Mouse (Mus musculus) spleen, postnatal 4 days (tissue): ENCODE results near the gene Ube3a.

ENCODE experiments used
- DNase-seq, 2 experiments: peaks; one replicate each; pipeline ENCODE4 v3.0.0; 2022; ENCODE audit warnings: low spot score in 2 of 2

Ube3a gene

DNA sequence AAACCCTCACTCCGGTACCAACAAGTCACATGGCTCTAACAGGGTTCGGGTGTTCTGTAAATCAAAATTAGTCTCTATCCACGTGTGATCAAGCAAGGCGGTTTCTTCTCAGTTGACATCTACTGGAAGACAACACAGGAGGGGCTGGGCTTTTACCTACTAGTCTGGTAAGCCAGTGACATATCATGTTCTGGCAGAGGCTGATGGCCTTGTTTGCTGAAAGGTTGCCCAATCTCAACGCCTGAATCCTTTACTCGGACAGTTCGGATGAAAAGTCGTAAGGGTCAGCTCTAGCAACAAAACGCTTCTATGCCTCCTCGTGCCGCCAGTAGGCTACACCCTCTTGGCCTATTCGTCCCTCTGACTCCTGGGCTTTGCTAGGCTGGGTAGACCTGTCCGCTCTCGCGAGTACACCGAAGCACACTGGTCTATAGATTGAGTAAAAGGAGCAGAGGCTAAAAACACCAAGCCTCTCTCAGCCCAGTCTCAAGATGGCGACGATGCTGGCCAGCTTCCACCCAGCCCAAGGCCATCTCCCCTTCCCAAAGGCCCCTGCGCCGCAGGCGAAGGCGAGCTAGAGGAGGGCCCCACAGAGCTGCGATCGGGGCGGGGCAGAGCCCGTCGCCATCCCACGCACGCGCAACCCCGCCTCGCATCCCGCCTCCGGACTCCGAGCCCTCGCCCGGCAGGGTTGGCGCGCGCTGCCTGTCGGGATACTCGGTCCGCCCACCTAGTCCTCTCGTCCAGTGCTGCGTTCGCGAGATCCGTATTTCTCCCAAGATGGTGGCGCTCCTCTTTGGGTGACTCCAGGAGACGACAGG, at the start of gene Ube3a:
Ube3a (plus strand) TSS at position 706 of the 821 bp plus-strand sequence.
- peak; percentile 95 to 98 for DNase-seq

DNA sequence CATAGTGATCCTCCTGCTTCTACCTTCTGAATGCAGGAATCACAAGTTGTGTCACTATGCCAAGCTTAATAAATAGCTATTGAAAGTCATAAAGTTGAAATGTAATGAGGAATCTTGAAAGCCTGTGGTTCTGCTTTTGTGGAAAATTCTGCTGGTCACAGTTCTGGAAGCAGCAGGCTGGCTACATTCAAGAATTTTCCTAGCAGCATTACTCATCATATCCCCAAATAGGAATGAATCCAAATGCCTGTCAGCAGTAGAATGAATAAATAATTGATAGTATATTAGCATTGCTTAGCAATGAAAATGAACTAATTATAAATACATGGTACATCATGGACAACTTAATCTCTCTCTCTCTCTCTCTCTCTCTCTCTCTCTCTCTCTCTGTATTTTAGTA, 35.7 kb upstream of the Ube3a start:
- DNase-seq = no peak

GRCm38 (mm10) chr7:59214911-59215310, 13.6 kb upstream of the Ube3a start:
- DNase-seq = no peak

DNA sequence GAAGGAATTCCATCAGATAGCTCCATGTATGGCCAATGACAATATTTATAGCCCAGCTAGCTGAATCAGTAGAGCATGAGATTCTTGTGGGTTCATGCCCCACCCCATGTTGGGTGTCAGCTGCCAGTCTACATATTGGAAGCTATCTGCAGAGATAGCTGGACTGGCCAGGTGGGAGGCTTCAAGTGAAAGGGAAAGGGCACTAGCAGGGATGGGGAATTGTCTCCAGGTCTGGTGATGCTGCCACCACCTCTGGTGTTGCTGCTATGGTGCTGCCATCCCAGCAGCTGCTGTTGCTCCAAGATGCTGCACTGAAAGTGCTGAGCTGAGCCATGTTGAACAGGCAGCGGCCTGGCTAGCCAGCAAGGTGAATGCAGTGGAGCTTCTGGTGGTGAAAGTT, 7.3 kb upstream of the Ube3a start:
- DNase-seq = no peak

GRCm38 (mm10) chr7:59228866-59229182, 274 bp downstream of the Ube3a start:
- no peak for DNase-seq

DNA sequence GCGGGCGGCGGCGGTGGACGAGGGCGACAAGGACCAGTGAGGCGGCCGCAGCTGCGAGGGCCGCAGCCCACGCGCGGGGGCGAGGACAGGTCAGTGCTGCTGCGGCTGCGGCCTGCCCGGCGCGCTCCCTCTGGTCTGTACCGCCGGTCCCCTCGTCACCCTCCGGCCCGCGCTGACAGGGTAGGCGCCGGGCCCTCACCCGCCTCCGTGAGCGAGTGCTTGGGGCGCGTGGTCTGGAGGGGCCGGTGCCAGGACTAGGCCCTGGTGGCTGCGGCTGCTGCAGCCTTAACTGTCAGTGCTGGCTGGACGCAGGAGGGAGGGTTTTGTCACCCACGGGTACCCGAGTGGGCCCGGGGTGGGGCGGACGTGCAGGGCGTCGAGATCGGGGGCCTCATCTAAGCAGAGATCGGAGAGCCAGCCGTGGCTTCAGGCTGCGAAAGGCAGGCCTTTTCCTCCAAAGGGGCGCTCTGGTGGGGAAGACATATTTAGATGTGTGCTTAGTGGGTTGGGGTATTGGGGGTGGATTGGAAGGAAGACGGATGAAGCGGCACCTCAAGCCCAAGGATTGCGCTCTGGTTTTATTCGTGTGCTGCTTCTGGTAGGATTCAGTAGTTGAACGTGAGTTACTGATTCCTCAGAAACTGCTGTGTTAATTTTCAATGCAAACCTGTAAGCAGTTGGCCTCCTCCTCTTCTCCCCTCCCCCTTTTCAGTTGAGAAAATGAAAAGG, 797 bp downstream of the Ube3a start:
- peak; percentile 48 to 81 for DNase-seq

- DNase-seq = no peak
These were observed 1.8 kb downstream of the Ube3a start for GRCm38 (mm10) chr7:59230304-59230703.

DNA sequence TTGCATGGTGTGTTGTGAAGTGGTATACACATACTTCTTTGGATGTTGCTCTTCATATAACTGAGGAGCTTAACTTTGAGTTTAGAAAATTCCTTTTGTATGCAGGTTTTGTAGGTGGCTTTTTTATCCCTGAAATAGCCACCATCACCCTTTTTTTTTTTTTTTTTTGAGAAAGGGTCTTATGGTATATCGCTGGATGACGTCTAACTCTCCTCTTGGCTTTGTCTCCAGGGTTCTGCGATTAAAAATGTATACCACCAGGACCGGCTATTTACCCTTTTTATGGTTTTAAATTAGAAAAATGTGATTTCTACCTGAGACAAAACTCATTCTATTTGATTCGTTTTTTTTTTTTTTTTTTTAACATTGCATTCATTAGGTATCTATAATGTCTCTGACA, 2.2 kb downstream of the Ube3a start:
- no peak for DNase-seq

DNA sequence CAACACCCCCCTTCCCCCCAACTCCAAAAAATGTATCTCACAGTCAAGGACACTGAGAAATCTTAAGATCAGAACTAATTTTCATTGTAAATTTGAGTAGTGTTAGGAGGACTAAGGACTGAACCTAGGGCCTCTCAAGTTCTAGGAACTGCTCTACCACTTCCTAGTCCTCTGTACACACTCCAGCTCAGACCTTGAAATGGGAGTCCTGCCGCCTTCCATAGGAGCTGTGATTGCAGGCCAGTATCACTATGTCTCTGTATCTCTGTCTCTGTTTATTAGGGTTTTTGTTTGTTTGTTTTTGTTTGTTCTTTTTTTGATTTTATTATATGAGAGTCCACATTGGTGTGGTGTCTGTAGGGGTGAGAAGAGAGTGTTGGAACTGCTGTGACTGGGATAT, 3.4 kb downstream of the Ube3a start:
- no peak for DNase-seq

- DNase-seq = no peak
These were observed 6.3 kb downstream of the Ube3a start for GRCm38 (mm10) chr7:59234773-59235401.

GRCm38 (mm10) chr7:59243257-59243656, 14.7 kb downstream of the Ube3a start:
- DNase-seq = no peak

DNA sequence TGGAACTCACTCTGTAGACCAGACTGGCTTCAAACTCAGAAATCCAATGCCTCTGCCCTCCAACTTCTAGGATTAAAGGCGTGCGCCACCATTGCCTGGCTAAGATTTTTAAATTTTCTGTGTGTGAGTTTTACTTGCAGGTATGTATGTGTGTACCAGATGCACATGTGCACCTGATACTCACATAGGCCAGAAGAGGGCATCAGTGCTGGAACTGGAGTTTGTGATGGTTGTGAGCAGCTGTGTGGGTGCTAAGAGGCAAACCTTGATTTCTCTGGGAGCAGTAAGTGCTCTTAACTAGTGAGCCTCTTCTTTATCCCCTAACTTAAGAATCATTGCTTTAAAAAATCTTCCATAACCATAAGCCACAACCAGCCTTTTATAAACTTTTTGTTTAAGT, 17.0 kb downstream of the Ube3a start:
- no peak for DNase-seq

DNA sequence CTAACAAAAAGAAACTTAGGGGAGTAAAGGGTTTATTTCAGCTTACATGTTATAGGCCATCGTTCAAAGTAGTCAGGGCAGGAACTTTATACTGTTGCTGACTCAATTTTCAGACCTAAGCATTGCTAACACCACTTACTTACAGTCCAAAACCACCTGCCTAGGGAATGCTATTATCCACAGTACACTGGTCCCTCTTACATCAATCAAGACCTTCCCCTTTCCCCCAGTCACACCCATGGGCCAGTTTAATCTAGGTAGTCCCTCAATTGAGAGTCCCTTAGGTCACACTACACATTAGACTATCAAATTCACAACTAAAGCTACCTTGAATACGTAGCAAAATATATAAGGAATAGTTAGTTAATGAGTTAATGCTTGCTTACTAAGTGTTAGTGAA, 24.8 kb downstream of the Ube3a start:
- no peak for DNase-seq

DNA sequence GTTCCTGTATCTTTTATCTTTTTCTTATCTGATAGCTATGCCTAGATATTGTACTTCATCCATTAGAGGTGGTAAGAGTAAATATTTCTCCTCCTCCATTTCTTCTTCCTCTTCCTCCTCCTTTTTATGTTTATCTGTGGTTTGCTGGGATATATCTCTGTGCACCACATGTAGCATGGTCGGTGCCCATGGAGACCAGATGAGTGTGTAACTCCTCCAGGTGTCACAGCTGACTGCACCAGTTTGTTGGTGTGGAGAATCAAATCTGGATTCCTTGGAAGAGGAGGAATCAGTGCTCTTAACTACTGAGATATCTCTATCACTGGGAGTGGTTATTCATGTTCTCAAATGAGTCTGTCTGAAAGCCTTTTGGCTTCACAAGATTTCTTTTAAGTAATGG, 37.0 kb downstream of the Ube3a start:
- DNase-seq = no peak

- DNase-seq = no peak
These were observed 43.2 kb downstream of the Ube3a start for GRCm38 (mm10) chr7:59271775-59272174.

- DNase-seq = no peak
These were observed 84.0 kb downstream of the Ube3a start for GRCm38 (mm10) chr7:59312576-59312975.

DNA sequence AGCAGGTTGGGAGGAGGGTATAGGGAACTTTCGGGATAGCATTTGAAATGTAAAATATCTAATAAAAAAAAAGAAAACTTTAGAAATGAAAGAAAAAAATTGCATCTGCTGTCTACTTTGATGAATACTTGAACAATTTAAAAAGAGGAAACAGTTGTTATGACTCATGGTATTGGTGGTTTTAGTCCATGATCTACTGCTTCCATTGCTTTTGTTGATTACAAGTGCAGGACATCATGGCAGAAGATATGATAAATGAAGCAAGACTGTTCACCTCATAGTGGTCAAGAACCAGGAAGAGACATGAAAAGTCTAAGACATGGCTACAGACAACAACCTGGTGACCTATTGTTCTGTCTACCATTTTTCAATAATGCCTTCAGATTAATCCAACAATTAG, 94.2 kb downstream of the Ube3a start:
- no peak for DNase-seq
